Mouse (Mus musculus) cortical plate, adult 2 months (tissue): ENCODE data around the gene Ncapg.

Experiments used
- CTCF ChIP-seq: fragments of 200-500 bp; IDR thresholded peaks from 2 replicates; pipeline ENCODE4 v1.5.1; 2011; ENCODE audit warnings: mild to moderate bottlenecking, control low read depth, low read length; ENCODE audit not compliant: insufficient read depth; ENCODE audit errors: extremely low read depth
- POLR2A ChIP-seq: fragments of 200-500 bp; IDR thresholded peaks from 2 replicates; pipeline ENCODE4 v1.6.1; 2011; ENCODE audit warnings: mild to moderate bottlenecking, low read length, control low read depth; ENCODE audit not compliant: insufficient read depth; ENCODE audit errors: extremely low read depth

DNA sequence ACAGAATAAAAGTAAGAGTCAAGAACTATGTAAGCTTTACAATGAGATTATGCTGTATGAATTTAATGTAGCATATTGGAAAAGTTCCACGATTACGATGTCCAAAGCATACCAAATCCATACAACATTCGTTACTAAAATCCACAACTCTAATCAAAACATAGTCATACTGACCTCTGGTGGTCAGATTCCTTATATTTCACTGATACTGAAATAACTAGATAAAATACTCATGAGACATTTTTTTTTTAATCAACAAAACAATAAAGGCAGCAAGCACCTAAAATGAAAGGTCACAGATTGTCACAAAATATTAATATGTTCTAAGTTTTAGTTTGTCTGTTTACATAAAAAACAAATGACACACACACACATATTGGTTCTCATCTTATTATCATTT is 1.4 kb upstream of the Ncapg start:
- no peak for TF ChIP-seq CTCF
- no peak for TF ChIP-seq POLR2A
